Mouse (Mus musculus): ENCODE measurements around the gene Fabp3.

The Fabp3 gene

GRCm38 (mm10) chr4:130294513-130294912 lies 13.9 kb upstream of the Fabp3 start:
- DNase-seq (ENCODE audit: low read depth, low spot score) = no peak

- no peak for DNase-seq (ENCODE audit: low read depth, low spot score)
Measured at GRCm38 (mm10) chr4:130295047-130295745, 13.2 kb upstream of the Fabp3 start.

- no peak for DNase-seq (ENCODE audit: low read depth, low spot score)
Measured at GRCm38 (mm10) chr4:130296243-130296965, 12.0 kb upstream of the Fabp3 start.

GRCm38 (mm10) chr4:130297123-130297529 lies 11.3 kb upstream of the Fabp3 start:
- DNase-seq (ENCODE audit: low read depth, low spot score) = no peak

- DNase-seq (ENCODE audit: low read depth, low spot score) = no peak
Measured at GRCm38 (mm10) chr4:130298877-130299628, 9.3 kb upstream of the Fabp3 start.

GRCm38 (mm10) chr4:130299629-130300018 lies 8.8 kb upstream of the Fabp3 start:
- no peak for DNase-seq (ENCODE audit: low read depth, low spot score)

GRCm38 (mm10) chr4:130302285-130302870 lies 6.0 kb upstream of the Fabp3 start:
- no peak for DNase-seq (ENCODE audit: low read depth, low spot score)

- DNase-seq (ENCODE audit: low read depth, low spot score) = no peak
Measured at GRCm38 (mm10) chr4:130304746-130305145, 3.6 kb upstream of the Fabp3 start.

- DNase-seq (ENCODE audit: low read depth, low spot score) = no peak
Measured at GRCm38 (mm10) chr4:130306796-130307630, 1.4 kb upstream of the Fabp3 start.

GRCm38 (mm10) chr4:130307851-130308230 lies 554 bp upstream of the Fabp3 start:
- no peak for DNase-seq (ENCODE audit: low read depth, low spot score)

- no peak for DNase-seq (ENCODE audit: low read depth, low spot score)
Measured at GRCm38 (mm10) chr4:130309254-130309653, 859 bp downstream of the Fabp3 start.

GRCm38 (mm10) chr4:130312526-130312925 lies 4.1 kb downstream of the Fabp3 start:
- DNase-seq (ENCODE audit: low read depth, low spot score) = no peak

- DNase-seq (ENCODE audit: low read depth, low spot score) = no peak
Measured at GRCm38 (mm10) chr4:130313552-130313951, 5.2 kb downstream of the Fabp3 start.

- no peak for DNase-seq (ENCODE audit: low read depth, low spot score)
Measured at GRCm38 (mm10) chr4:130315771-130316527, 7.6 kb downstream of the Fabp3 start.

- DNase-seq (ENCODE audit: low read depth, low spot score) = no peak
Measured at GRCm38 (mm10) chr4:130316691-130317090, 8.3 kb downstream of the Fabp3 start.

- DNase-seq (ENCODE audit: low read depth, low spot score) = no peak
Measured at GRCm38 (mm10) chr4:130318122-130318521, 9.7 kb downstream of the Fabp3 start.

- DNase-seq (ENCODE audit: low read depth, low spot score) = no peak
Measured at GRCm38 (mm10) chr4:130319564-130319963, 11.2 kb downstream of the Fabp3 start.

GRCm38 (mm10) chr4:130321640-130322039 lies 13.2 kb downstream of the Fabp3 start:
- no peak for DNase-seq (ENCODE audit: low read depth, low spot score)

- DNase-seq (ENCODE audit: low read depth, low spot score) = no peak
Measured at GRCm38 (mm10) chr4:130322567-130322966, 14.2 kb downstream of the Fabp3 start.

GRCm38 (mm10) chr4:130323165-130323564 lies 14.8 kb downstream of the Fabp3 start:
- DNase-seq (ENCODE audit: low read depth, low spot score) = no peak

Data from retina, postnatal 7 days (tissue).